Mouse (Mus musculus): ENCODE results near the gene Olfr288. TPM values are rescaled to one million over a fixed set of nuclear protein-coding genes. Genes with fewer than 3 reads are reported as not detected.
A peak's percentile ranks its signal among the peaks of the same experiment; 100 is the strongest.

Gene Olfr288
- total RNA-seq, 2 experiments from 2014 or later: not detected

GRCm38 (mm10) chr15:98168622-98169004, 26.7 kb downstream of the Olfr288 start:
- intact Hi-C loops (cut with DNase I): no loop called here
- no peak for DNase-seq (ENCODE audit: extremely low spot score in 1 of 2, low spot score in 2 of 2)

- intact Hi-C loops (cut with DNase I): no loop called here
- peak; percentile 91 to 93 for DNase-seq (ENCODE audit: extremely low spot score in 1 of 2, low spot score in 2 of 2)
Measured at GRCm38 (mm10) chr15:98167645-98168621, 27.4 kb downstream of the Olfr288 start.

GRCm38 (mm10) chr15:98166963-98167644, 28.2 kb downstream of the Olfr288 start, which contains the start of gene Ccdc184:
Gene Ccdc184 (plus strand): TSS chr15:98167158.
- peak in 1 of 2 experiments; percentile 31 for DNase-seq (ENCODE audit: extremely low spot score in 1 of 2, low spot score in 2 of 2)

GRCm38 (mm10) chr15:98165525-98165924, 29.8 kb downstream of the Olfr288 start, which contains the start of gene Asb8:
Gene Asb8 (minus strand): TSS chr15:98165625.
- intact Hi-C loops (cut with DNase I): no loop called here
- DNase-seq (ENCODE audit: extremely low spot score in 1 of 2, low spot score in 2 of 2): no peak

More at GRCm38 (mm10) chr15:98166963-98167644, 28.2 kb downstream of the Olfr288 start, which contains the start of gene Ccdc184:
- intact Hi-C loops (cut with DNase I): no loop called here

GRCm38 (mm10) chr15:98162561-98162960, 32.8 kb downstream of the Olfr288 start:
- intact Hi-C loops (cut with DNase I): no loop called here
- DNase-seq (ENCODE audit: extremely low spot score in 1 of 2, low spot score in 2 of 2): no peak

GRCm38 (mm10) chr15:98161026-98161805, 34.1 kb downstream of the Olfr288 start:
- intact Hi-C loops (cut with DNase I): no loop called here
- no peak for DNase-seq (ENCODE audit: extremely low spot score in 1 of 2, low spot score in 2 of 2)

DNA sequence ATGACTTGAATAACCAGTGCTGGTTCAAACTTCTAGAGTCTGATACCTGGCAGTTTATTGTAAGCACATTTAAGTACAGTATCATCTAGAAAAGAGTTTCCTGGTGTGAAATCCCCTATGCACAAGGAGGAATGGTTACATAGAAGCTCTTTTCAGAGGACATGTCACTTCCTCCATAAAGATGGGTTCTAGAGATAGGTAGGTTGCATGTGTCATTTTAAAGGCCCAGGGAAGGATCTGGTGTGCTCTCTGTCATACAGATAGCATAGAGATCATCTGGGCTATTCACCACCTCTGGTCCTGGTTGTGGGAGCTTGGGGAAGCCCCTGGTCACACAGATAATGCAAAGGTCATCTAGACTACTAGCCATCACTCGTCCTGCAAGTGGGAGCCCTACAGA, 38.1 kb downstream of the Olfr288 start:
- intact Hi-C loops (cut with DNase I): no loop called here
- DNase-seq (ENCODE audit: extremely low spot score in 1 of 2, low spot score in 2 of 2): no peak

- intact Hi-C loops (cut with DNase I): no loop called here
- no peak for DNase-seq (ENCODE audit: extremely low spot score in 1 of 2, low spot score in 2 of 2)
Measured at GRCm38 (mm10) chr15:98155944-98156343, 39.4 kb downstream of the Olfr288 start.

- intact Hi-C loops (cut with DNase I): no loop called here
- DNase-seq (ENCODE audit: extremely low spot score in 1 of 2, low spot score in 2 of 2): no peak
Measured at GRCm38 (mm10) chr15:98155272-98155671, 40.1 kb downstream of the Olfr288 start.

- DNase-seq (ENCODE audit: extremely low spot score in 1 of 2, low spot score in 2 of 2): no peak
- intact Hi-C loops (cut with DNase I): no loop called here
Measured at GRCm38 (mm10) chr15:98154631-98155030, 40.7 kb downstream of the Olfr288 start.

DNA sequence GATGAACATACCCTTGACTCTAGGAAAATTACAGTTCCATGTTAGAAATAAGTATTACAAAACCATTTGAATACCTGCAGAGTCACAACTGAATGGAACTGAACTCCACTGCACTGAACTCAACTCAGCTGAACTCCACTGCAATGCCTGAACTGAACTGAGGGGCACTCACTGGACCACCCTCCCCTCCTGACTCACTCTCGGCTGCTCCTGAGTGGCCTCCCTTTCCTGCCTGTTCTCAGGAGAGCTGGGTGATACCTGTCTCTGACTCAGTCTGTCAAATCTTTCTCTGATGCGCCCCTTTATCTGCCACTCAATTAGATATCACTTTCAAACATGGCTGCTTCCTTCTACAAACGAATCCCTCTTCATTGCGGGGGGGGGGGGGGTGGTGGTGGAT, 41.2 kb downstream of the Olfr288 start:
- intact Hi-C loops (cut with DNase I): no loop called here
- DNase-seq (ENCODE audit: extremely low spot score in 1 of 2, low spot score in 2 of 2): no peak

GRCm38 (mm10) chr15:98153625-98154024, 41.7 kb downstream of the Olfr288 start:
- DNase-seq (ENCODE audit: extremely low spot score in 1 of 2, low spot score in 2 of 2): no peak
- intact Hi-C loops (cut with DNase I): no loop called here

DNA sequence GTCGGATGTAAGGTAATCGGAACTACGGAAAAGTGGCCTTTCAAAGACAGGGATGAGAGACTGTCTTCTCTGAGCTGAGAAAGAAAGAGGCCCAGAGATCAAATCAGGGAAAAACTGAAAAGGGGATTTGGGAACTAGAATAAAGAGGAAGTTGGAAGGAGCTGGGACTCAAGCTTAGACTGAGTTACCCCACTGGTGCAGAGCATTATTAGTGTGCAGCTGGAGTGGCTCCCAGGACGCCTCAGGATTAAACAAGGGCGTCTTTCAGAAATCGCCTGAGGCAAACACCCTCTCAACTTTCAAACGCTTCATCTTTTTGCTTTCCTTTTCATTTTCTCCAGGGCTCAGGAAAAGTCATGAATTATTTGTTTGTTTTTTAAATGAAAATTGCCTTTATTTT, 42.4 kb downstream of the Olfr288 start:
- intact Hi-C loops (cut with DNase I): no loop called here
- no peak for DNase-seq (ENCODE audit: extremely low spot score in 1 of 2, low spot score in 2 of 2)

DNA sequence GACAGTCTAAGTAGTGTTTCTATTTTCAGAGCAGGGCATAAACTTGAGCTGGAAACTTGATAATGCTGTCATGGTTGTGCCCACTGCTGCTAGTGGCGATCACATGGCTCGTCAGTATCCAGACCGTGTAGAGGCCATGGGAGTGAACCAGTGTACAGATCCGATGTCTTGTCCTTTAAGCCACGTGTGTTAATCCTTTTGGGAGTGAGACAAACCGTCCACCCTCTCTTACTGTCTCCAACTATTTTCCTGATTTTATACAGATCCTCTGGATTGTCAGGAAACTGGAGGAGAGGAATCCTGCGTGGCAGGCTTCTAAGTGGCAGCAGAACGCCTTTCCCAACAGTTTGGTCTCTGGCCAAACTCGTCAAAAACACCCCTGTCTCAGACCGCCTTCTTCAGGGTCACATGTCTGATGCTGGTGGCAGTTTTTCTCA, 46.2 kb downstream of the Olfr288 start:
- intact Hi-C loops (cut with DNase I): loop anchor here (5.0 kb wide), 2 partner anchors 42 to 57 kb away; partner anchors contain the start of genes Pfkm and Senp1
- DNase-seq (ENCODE audit: extremely low spot score in 1 of 2, low spot score in 2 of 2): no peak

- intact Hi-C loops (cut with DNase I): loop anchor here (5.0 kb wide), 2 partner anchors 41 to 56 kb away; partner anchors contain the start of genes Pfkm and Senp1
Measured at GRCm38 (mm10) chr15:98148356-98148755, 47.0 kb downstream of the Olfr288 start.

GRCm38 (mm10) chr15:98145559-98146181, 49.7 kb downstream of the Olfr288 start:
- intact Hi-C loops (cut with DNase I): loop anchor here (5.0 kb wide), 2 partner anchors 38 to 53 kb away; partner anchors contain the start of genes Pfkm and Senp1
- DNase-seq (ENCODE audit: extremely low spot score in 1 of 2, low spot score in 2 of 2): peak; percentile 91 to 97

More at GRCm38 (mm10) chr15:98148356-98148755, 47.0 kb downstream of the Olfr288 start:
- DNase-seq (ENCODE audit: extremely low spot score in 1 of 2, low spot score in 2 of 2): no peak

DNA sequence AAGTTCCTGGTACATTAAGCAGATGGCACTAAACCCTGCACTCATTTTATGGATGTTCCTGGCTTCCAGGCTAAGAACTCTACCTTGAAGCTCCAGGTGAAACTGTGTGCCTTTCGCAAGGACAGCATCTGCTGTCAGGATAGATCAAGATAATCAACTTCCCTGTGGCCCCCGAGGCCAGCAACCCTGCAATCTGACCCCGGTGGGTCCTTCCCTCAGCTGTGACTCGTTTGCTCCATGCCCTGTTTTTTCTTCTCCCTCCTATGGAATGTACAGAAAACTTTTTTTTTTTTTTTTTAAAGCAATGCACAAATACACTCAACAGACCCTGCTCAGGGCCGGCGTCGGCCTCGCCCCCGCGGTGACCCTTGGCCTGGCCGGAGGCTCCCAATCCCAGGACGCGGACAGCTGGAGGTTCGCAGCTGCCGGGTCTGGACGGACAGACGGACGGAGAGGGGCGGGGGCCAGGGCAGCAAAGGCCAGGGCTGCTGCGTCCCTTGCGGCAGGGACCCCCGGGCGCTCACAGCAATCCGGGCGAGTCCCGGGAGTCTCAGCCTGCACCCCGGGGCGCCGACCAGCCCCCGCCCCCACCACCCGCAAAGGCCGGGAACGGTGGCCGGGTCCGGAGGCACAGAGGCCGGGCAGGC, 50.4 kb downstream of the Olfr288 start:
- peak in 1 of 2 experiments; percentile 71 for DNase-seq (ENCODE audit: extremely low spot score in 1 of 2, low spot score in 2 of 2)
- intact Hi-C loops (cut with DNase I): loop anchor here (5.0 kb wide), 2 partner anchors 38 to 53 kb away; partner anchors contain the start of genes Pfkm and Senp1

DNA sequence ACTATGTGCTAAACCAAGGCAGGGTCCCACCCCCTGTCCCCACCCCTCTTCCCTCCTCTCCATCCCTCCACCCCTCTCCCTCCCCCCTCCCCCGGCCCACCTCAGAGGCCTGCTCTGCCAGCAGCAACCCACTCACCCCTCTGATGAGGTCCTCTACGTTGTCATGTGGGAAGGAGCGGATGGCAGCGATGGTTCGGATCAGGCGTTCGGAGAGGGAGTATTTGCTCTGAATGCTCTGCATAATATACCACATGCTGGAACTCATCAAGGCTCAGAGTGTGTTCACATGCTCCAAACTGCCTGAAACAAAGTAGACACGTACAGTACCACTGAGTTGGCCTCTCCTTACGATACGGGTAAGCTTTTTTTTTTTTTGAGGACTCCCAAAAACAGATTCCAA, 52.8 kb downstream of the Olfr288 start:
- intact Hi-C loops (cut with DNase I): no loop called here
- DNase-seq (ENCODE audit: extremely low spot score in 1 of 2, low spot score in 2 of 2): no peak

Measured in left cerebral cortex, postnatal 10 days (tissue).